8 mouse cellular contexts compared by ENCODE assay signal in genomic region chr11:98203351-98203911, GRCm38 (mm10). TPM values are rescaled to one million over a fixed set of nuclear protein-coding genes. Genes with fewer than 3 reads are reported as not detected.
DNase-seq lines count a peak whose midpoint lies in the region; ATAC-seq and TF ChIP-seq lines count a peak whose summit lies in the region.

No protein-coding gene starts in this region.

- ATAC-seq in frontal cortex, adult (ENCODE audit: low TSS enrichment): peak; percentile 17; the same call in 1 of the 2 replicates
- ATAC-seq in midbrain, embryonic 14.5 days (ENCODE audit: low FRiP score, low TSS enrichment): no peak; the same call in 1 of the 2 replicates
- ATAC-seq in megakaryocyte-erythroid progenitor cell, adult 5-6 weeks (replicated peaks; ENCODE audit: low FRiP score, low TSS enrichment, poor library complexity, severe bottlenecking): no peak

- H3K4me2 ChIP-seq in midbrain, embryonic 14.5 days (ENCODE audit: low read length): peak overlapping the region; percentile 94

- H3K9ac ChIP-seq in midbrain, embryonic 14.5 days (replicated peaks; ENCODE audit: low read length): peak overlapping the region; percentile 95

- peak overlapping the region; percentile 64 for H3K4me3 ChIP-seq in thymus, adult 2 months (ENCODE audit: control insufficient read depth, insufficient read depth, low read length)
- peak overlapping the region; percentile 92 for H3K4me3 ChIP-seq in midbrain, embryonic 14.5 days (replicated peaks; ENCODE audit: low read depth, low read length)

- TF ChIP-seq POLR2A in thymus, adult 2 months (IDR thresholded peaks at IDR 0.05; ENCODE audit: control insufficient read depth, extremely low read depth, insufficient read depth, low read length, poor library complexity): no peak

- H3K27me3 ChIP-seq in thymus, adult 2 months (ENCODE audit: control insufficient read depth, insufficient read depth, low read length): no peaks in the 10 kb centered on the region
- H3K27me3 ChIP-seq in midbrain, embryonic 14.5 days (ENCODE audit: control insufficient read depth, insufficient read depth, low read length): no peaks in the 10 kb centered on the region

- H3K27ac ChIP-seq in thymus, adult 2 months (ENCODE audit: control insufficient read depth, insufficient read depth, low read length): peak overlapping the region; percentile 87; the same call in 1 of the 2 replicates
- H3K27ac ChIP-seq in midbrain, embryonic 14.5 days (replicated peaks; ENCODE audit: low read depth, low read length): peak overlapping the region; percentile 99

- no peak for TF ChIP-seq CTCF in thymus, adult 2 months (IDR thresholded peaks at IDR 0.05; ENCODE audit: borderline replicate concordance, control insufficient read depth, extremely low read depth, insufficient read depth, low read length, poor library complexity)

- H3K4me1 ChIP-seq in thymus, adult 2 months (replicated peaks; ENCODE audit: control insufficient read depth, insufficient read depth, low read length): peaks cover 6% of the 10 kb centered on the region
- peaks cover 24% of the 10 kb centered on the region for H3K4me1 ChIP-seq in midbrain, embryonic 14.5 days (ENCODE audit: control insufficient read depth, insufficient read depth, low read length)

- H3K36me3 ChIP-seq in thymus, adult 2 months (ENCODE audit: control insufficient read depth, insufficient read depth, low read length): no peaks in the 10 kb centered on the region; the same call in 1 of the 2 replicates
- peaks cover 7% of the 10 kb centered on the region; the same call in 1 of the 2 replicates for H3K36me3 ChIP-seq in midbrain, embryonic 14.5 days (ENCODE audit: control insufficient read depth, insufficient read depth, low read length)

- WGBS in thymus, adult 2 months: under 1% methylated on average over 37 of the region's 37 CpGs
- WGBS in midbrain, embryonic 14.5 days: under 1% methylated on average over 37 of the region's 37 CpGs

- DNase-seq in frontal cortex, postnatal 10 days (ENCODE audit: low spot score in 2 of 2): no peak
- DNase-seq in thymus, adult 2 months: no peak
- DNase-seq in thymus, adult 18-20 months: no peak
- DNase-seq in frontal cortex, postnatal 14 days (ENCODE audit: low spot score in 2 of 2): peak; percentile 37 to 45
- peak; percentile 40 for DNase-seq in layer of hippocampus, adult 9-11 months
- DNase-seq in midbrain, embryonic 14.5 days: no peak

- H3K9me3 ChIP-seq in midbrain, embryonic 14.5 days (ENCODE audit: control insufficient read depth, low read length): no peaks in the 10 kb centered on the region

RNA-seq across cellular contexts. Expression of gene Cdk12, which starts 0.6 kb away (rescaled TPM):
- 27.0 and 30.4 TPM in 2 replicates for polyA plus RNA-seq in thymus, adult 2 months (2012; rRNA removed)
- polyA plus RNA-seq in midbrain, embryonic 14.5 days (2014; fragmentation: Nextera tagmentation; extraction: Ambion mirVana): 11.1 and 12.4 TPM in 2 replicates
- 73.2 and 76.6 TPM in 2 replicates for total RNA-seq in megakaryocyte-erythroid progenitor cell, adult 5-6 weeks (2014; fragmentation: Nextera tagmentation)
- 56.8 and 65.8 TPM in 2 replicates for total RNA-seq in megakaryocyte-erythroid progenitor cell, adult 5-6 weeks (2017)

RNA-seq across cellular contexts. Expression of gene Med1, which starts 10.3 kb away (rescaled TPM):
- polyA plus RNA-seq in thymus, adult 2 months (2012; rRNA removed): 29.0 and 30.8 TPM in 2 replicates
- 55.9 and 69.7 TPM in 2 replicates for polyA plus RNA-seq in midbrain, embryonic 14.5 days (2014; fragmentation: Nextera tagmentation; extraction: Ambion mirVana)
- 81.3 and 88.8 TPM in 2 replicates for total RNA-seq in megakaryocyte-erythroid progenitor cell, adult 5-6 weeks (2014; fragmentation: Nextera tagmentation)
- 52.9 and 57.0 TPM in 2 replicates for total RNA-seq in megakaryocyte-erythroid progenitor cell, adult 5-6 weeks (2017)

RNA-seq across cellular contexts. Expression of gene Fbxl20, which starts 53.2 kb away (rescaled TPM):
- 37.8 and 40.3 TPM in 2 replicates for polyA plus RNA-seq in thymus, adult 2 months (2012; rRNA removed)
- 18.0 and 25.9 TPM in 2 replicates for polyA plus RNA-seq in midbrain, embryonic 14.5 days (2014; fragmentation: Nextera tagmentation; extraction: Ambion mirVana)
- 14.3 and 15.9 TPM in 2 replicates for total RNA-seq in megakaryocyte-erythroid progenitor cell, adult 5-6 weeks (2014; fragmentation: Nextera tagmentation)
- 7.4 and 11.8 TPM in 2 replicates for total RNA-seq in megakaryocyte-erythroid progenitor cell, adult 5-6 weeks (2017)

Comparison
In these comparisons a context has a peak if more than half of its experiments do, and no peak if none do; other contexts are left out.
1. DNase-seq: peak in frontal cortex, postnatal 14 days (2 of 2) and layer of hippocampus, adult 9-11 months (single experiment); none in frontal cortex, postnatal 10 days (0 of 2), thymus, adult 2 months (single experiment), thymus, adult 18-20 months (0 of 2) and midbrain, embryonic 14.5 days (single experiment).